In the genomic region with DNA sequence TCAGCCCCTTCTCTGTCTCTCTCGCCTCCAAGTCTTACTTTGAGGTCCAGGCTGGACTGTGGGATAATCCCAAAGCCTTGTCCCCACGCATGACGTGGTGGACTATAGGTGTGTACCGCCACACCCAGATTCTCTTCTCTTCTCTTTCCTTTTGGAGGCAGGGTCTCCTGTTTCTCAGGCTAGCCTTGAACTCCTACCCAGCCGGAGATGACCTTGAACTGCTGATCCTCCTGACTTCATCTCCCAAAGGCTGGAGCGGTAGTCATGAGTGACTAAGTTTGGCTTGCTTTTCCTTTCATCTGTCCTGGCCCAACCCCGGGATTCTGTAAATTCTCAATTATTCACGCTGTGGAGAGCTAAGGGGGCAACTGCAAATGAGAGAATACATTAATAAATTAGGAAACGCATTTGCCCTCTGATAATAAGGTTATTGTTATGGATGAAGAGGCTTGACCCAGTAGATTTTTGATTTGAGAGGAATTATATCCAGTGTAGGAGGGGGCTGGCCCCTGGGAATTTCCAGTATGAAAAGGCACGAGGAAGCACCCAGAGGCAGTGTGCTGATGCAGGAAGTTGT, we compare ENCODE assay signal across 20 mouse cellular contexts. TPM values are rescaled to one million over a fixed set of nuclear protein-coding genes. Genes with fewer than 3 reads are reported as not detected.
DNase-seq lines count a peak whose midpoint lies in the region; ATAC-seq and TF ChIP-seq lines count a peak whose summit lies in the region.
"Had no signal": no experiment of that assay in that cellular context is flagged by ENCODE, and none has a peak within 500 bp of the region (broad histone marks: within the 10 kb centered on the region; RNA-seq: fewer than 3 reads in every experiment).

No protein-coding gene starts in this region.

- no peak overlapping the region for H3K9ac ChIP-seq in liver, embryonic 11.5 days (ENCODE audit: low read depth, low read length)
- 0 out of 2 replicates have a peak overlapping the region, but pooled peaks have one; percentile 2 for H3K9ac ChIP-seq in ES-E14 (ENCODE audit: insufficient read depth, low read depth, low read length, poor library complexity, severe bottlenecking)
- H3K9ac ChIP-seq in liver, embryonic 15.5 days = peak overlapping the region; percentile 37
- no peak overlapping the region for H3K9ac ChIP-seq in intestine, embryonic 16.5 days (ENCODE audit: low read depth, low read length)

- H3K9me3 ChIP-seq in liver, embryonic 11.5 days (ENCODE audit: control insufficient read depth, low read length) = no peaks in the 10 kb centered on the region
- H3K9me3 ChIP-seq in ES-E14 (ENCODE audit: control insufficient read depth, insufficient read depth, low read depth, low read length) = no peaks in the 10 kb centered on the region
- no peaks in the 10 kb centered on the region for H3K9me3 ChIP-seq in liver, embryonic 15.5 days (replicated peaks)
- no peaks in the 10 kb centered on the region for H3K9me3 ChIP-seq in intestine, embryonic 16.5 days (ENCODE audit: control insufficient read depth, low read length)

- H3K36me3 ChIP-seq in liver, embryonic 11.5 days (ENCODE audit: control insufficient read depth, insufficient read depth, low read length) = no peaks in the 10 kb centered on the region
- H3K36me3 ChIP-seq in ES-E14 (ENCODE audit: control insufficient read depth, insufficient read depth, low read length, poor library complexity, severe bottlenecking) = no peaks in the 10 kb centered on the region
- H3K36me3 ChIP-seq in liver, embryonic 15.5 days (replicated peaks) = no peaks in the 10 kb centered on the region
- H3K36me3 ChIP-seq in intestine, embryonic 16.5 days (ENCODE audit: control insufficient read depth, insufficient read depth, low read length) = no peaks in the 10 kb centered on the region

- no peak for TF ChIP-seq POLR2A in bone marrow, adult 2 months (IDR thresholded peaks at IDR 0.05; ENCODE audit: borderline replicate concordance, control insufficient read depth, low read depth, low read length)

- no peak for DNase-seq in liver, embryonic 11.5 days (ENCODE audit: low spot score)
- no peak for DNase-seq in liver
- no peak for DNase-seq in ES-E14 (ENCODE audit: low read depth, low spot score)
- DNase-seq in right cerebral cortex, postnatal 4 days = no peak
- DNase-seq in lung, postnatal 10 days = no peak
- DNase-seq: cerebellum, adult 18-20 months; gastrocnemius, postnatal 14 days; heart, postnatal 4 days; kidney, postnatal 14 days; layer of hippocampus, adult 9-11 months; lung, adult 2 months had no signal

- in situ Hi-C loops in ES-E14 (cut with MboI; ENCODE audit: low sequenced_read_pairs in 2 of 2, unreplicated experiment in 2 of 2) = no loop called here

- H3K4me3 ChIP-seq in liver, embryonic 11.5 days (ENCODE audit: low read depth, low read length) = no peak overlapping the region
- H3K4me3 ChIP-seq in ES-E14 (ENCODE audit: insufficient read depth in 1 of 2, low read depth in 1 of 2, low read length in 2 of 2, poor library complexity in 1 of 2, severe bottlenecking in 1 of 2) = no peak overlapping the region; a peak in 1 of 4 replicates
- H3K4me3 ChIP-seq in bone marrow, adult 2 months (replicated peaks; ENCODE audit: control insufficient read depth, low read depth, low read length) = no peak overlapping the region
- H3K4me3 ChIP-seq in liver, embryonic 15.5 days (replicated peaks) = no peak overlapping the region
- H3K4me3 ChIP-seq in intestine, embryonic 16.5 days (ENCODE audit: low read length) = no peak overlapping the region
- H3K4me3 ChIP-seq: myocyte had no signal

- peak overlapping the region; percentile 74 for H3K27ac ChIP-seq in liver, embryonic 11.5 days (ENCODE audit: low read depth, low read length)
- H3K27ac ChIP-seq in ES-E14 (ENCODE audit: insufficient read depth, low read depth, low read length, poor library complexity, severe bottlenecking) = peak overlapping the region; percentile 61; the same call in 1 of the 2 replicates
- peak overlapping the region; percentile 48 for H3K27ac ChIP-seq in bone marrow, adult 2 months (ENCODE audit: control insufficient read depth, insufficient read depth, low read depth, low read length, poor library complexity)
- H3K27ac ChIP-seq in liver, embryonic 15.5 days (replicated peaks) = peak overlapping the region; percentile 91
- H3K27ac ChIP-seq in intestine, embryonic 16.5 days (ENCODE audit: low read length) = no peak overlapping the region
- H3K27ac ChIP-seq: macrophage had no signal

- 86% methylated on average over 10 of the region's 10 CpGs for WGBS in liver, embryonic 11.5 days
- WGBS in bone marrow, adult 2 months = 87% methylated on average over 10 of the region's 10 CpGs
- 81% methylated on average over 10 of the region's 10 CpGs for WGBS in liver, embryonic 15.5 days (ENCODE audit: insufficient replicate concordance)
- WGBS in intestine, embryonic 16.5 days = 80% methylated on average over 10 of the region's 10 CpGs

- no peak for TF ChIP-seq CTCF in bone marrow, adult 2 months (IDR thresholded peaks at IDR 0.05; ENCODE audit: control insufficient read depth, insufficient read depth, low read length)

- peak; percentile 3; the same call in 1 of the 2 replicates for ATAC-seq in liver, embryonic 11.5 days (replicated peaks; ENCODE audit: low FRiP score)
- peak; percentile 18 for ATAC-seq in liver, embryonic 15.5 days (ENCODE audit: insufficient read depth)
- no peak for ATAC-seq in intestine, embryonic 16.5 days
- ATAC-seq: CD4-positive, CD25-positive, alpha-beta regulatory T cell, adult 4 months; intestine, postnatal 0 days; Patski had no signal

- H3K4me2 ChIP-seq in liver, embryonic 11.5 days = peak overlapping the region; percentile 37; the same call in 1 of the 2 replicates
- peak overlapping the region; percentile 50 for H3K4me2 ChIP-seq in liver, embryonic 15.5 days
- H3K4me2 ChIP-seq in intestine, embryonic 16.5 days (ENCODE audit: low read depth, low read length) = no peak overlapping the region
- H3K4me2 ChIP-seq: heart, embryonic 11.5 days had no signal

- no peaks in the 10 kb centered on the region for H3K27me3 ChIP-seq in liver, embryonic 11.5 days (replicated peaks; ENCODE audit: control insufficient read depth, insufficient read depth, low read length)
- no peaks in the 10 kb centered on the region for H3K27me3 ChIP-seq in liver, embryonic 15.5 days
- no peaks in the 10 kb centered on the region for H3K27me3 ChIP-seq in intestine, embryonic 16.5 days (replicated peaks; ENCODE audit: control insufficient read depth, insufficient read depth, low read length)
- H3K27me3 ChIP-seq: Patski had no signal

- peaks cover 21% of the 10 kb centered on the region for H3K4me1 ChIP-seq in liver, embryonic 11.5 days (replicated peaks; ENCODE audit: control insufficient read depth, insufficient read depth, low read length)
- H3K4me1 ChIP-seq in ES-E14 (ENCODE audit: control insufficient read depth in 2 of 2, insufficient read depth in 2 of 2, low read length in 2 of 2, poor library complexity in 1 of 2) = peaks cover 10 to 32% of the 10 kb centered on the region in 2 experiments
- no peaks in the 10 kb centered on the region; the same call in 1 of the 2 replicates for H3K4me1 ChIP-seq in bone marrow, adult 2 months (ENCODE audit: control insufficient read depth, insufficient read depth, low read length)
- peaks cover 72% of the 10 kb centered on the region for H3K4me1 ChIP-seq in liver, embryonic 15.5 days (replicated peaks)
- H3K4me1 ChIP-seq in intestine, embryonic 16.5 days (ENCODE audit: control insufficient read depth, insufficient read depth, low read length) = no peaks in the 10 kb centered on the region

TF ChIP-seq in ES-E14, 5 proteins besides CTCF, POLR2A, EP300 and RAD21:
- TF ChIP-seq HCFC1 (IDR thresholded peaks at IDR 0.05; ENCODE audit: borderline replicate concordance, insufficient read depth, low read length) (no peak), ZNF384 (IDR thresholded peaks at IDR 0.05; ENCODE audit: low read depth, low read length) (no peak), ZC3H11A (IDR thresholded peaks at IDR 0.05; ENCODE audit: borderline replicate concordance, low read depth, low read length) (no peak)

RNA-seq across cellular contexts. Expression of a gene that starts 42.3 kb away (rescaled TPM):
- polyA plus RNA-seq in liver, embryonic 11.5 days (2014; fragmentation: Nextera tagmentation; extraction: Ambion mirVana) = 43.1 and 45.9 TPM in 2 replicates
- total RNA-seq in ES-E14 (2012; rRNA removed) = 51.5 and 51.8 TPM in 2 replicates
- 5.8 and 9.5 TPM in 2 replicates for polyA plus RNA-seq in bone marrow, adult 2 months (2011; ENCODE audit: insufficient read depth, insufficient read length, low replicate concordance, missing spikeins)
- polyA plus RNA-seq in liver, embryonic 15.5 days (2015; fragmentation: Nextera tagmentation; extraction: Ambion mirVana) = 16.5 and 18.0 TPM in 2 replicates
- 17.7 and 22.0 TPM in 2 replicates for polyA plus RNA-seq in intestine, embryonic 16.5 days (2015; fragmentation: Nextera tagmentation; extraction: Ambion mirVana)

RNA-seq across cellular contexts. Expression of a gene that starts 42.3 kb away (rescaled TPM):
- 48.9 and 53.3 TPM in 2 replicates for polyA plus RNA-seq in liver, embryonic 11.5 days (2014; fragmentation: Nextera tagmentation; extraction: Ambion mirVana)
- total RNA-seq in ES-E14 (2012; rRNA removed) = 43.4 and 46.1 TPM in 2 replicates
- polyA plus RNA-seq in bone marrow, adult 2 months (2011; ENCODE audit: insufficient read depth, insufficient read length, low replicate concordance, missing spikeins) = 18.0 and 21.2 TPM in 2 replicates
- polyA plus RNA-seq in liver, embryonic 15.5 days (2015; fragmentation: Nextera tagmentation; extraction: Ambion mirVana) = 21.6 and 26.0 TPM in 2 replicates
- 40.4 and 41.4 TPM in 2 replicates for polyA plus RNA-seq in intestine, embryonic 16.5 days (2015; fragmentation: Nextera tagmentation; extraction: Ambion mirVana)

RNA-seq across cellular contexts. Expression of a gene that starts 42.4 kb away (rescaled TPM):
- 1.5 and 2.5 TPM in 2 replicates for polyA plus RNA-seq in liver, embryonic 11.5 days (2014; fragmentation: Nextera tagmentation; extraction: Ambion mirVana)
- 4.9 and 5.4 TPM in 2 replicates for total RNA-seq in ES-E14 (2012; rRNA removed)
- 3.0 and 5.1 TPM in 2 replicates for polyA plus RNA-seq in bone marrow, adult 2 months (2011; ENCODE audit: insufficient read depth, insufficient read length, low replicate concordance, missing spikeins)
- 2.1 and 2.4 TPM in 2 replicates for polyA plus RNA-seq in liver, embryonic 15.5 days (2015; fragmentation: Nextera tagmentation; extraction: Ambion mirVana)
- 0.73 and 0.78 TPM in 2 replicates for polyA plus RNA-seq in intestine, embryonic 16.5 days (2015; fragmentation: Nextera tagmentation; extraction: Ambion mirVana)

Comparison
In these comparisons a context has a peak if more than half of its experiments do, and no peak if none do; other contexts are left out.
1. H3K9ac ChIP-seq: peak in ES-E14 (single experiment) and liver, embryonic 15.5 days (single experiment); none in liver, embryonic 11.5 days (single experiment) and intestine, embryonic 16.5 days (single experiment).